Mouse (Mus musculus) thymus, adult 2 months (tissue): ENCODE measurements at regions not wholly inside any gene's neighbourhood (a gene's known extent, or its start where the extent isn't known, plus 50 kb on each side); places are given as distances from the start of the nearest gene placed in this dataset.
"Not testable (repeated sequence)": the region's sequence is repeated elsewhere in the genome, so short reads cannot be mapped to it uniquely, and the experiment has no call there.

Experiments used
- DNase-seq: peaks from one replicate; pipeline ENCODE4 v3.0.0; 2021
- H3K27ac ChIP-seq: fragments of 200-500 bp; 2 replicates; pipeline ENCODE4 v1.5.1; 2012; ENCODE audit warnings: low read length, control low read depth; ENCODE audit not compliant: control insufficient read depth, insufficient read depth
- H3K27me3 ChIP-seq: fragments of 200-500 bp; 2 replicates; pipeline ENCODE4 v1.6.1; 2012; ENCODE audit warnings: mild to moderate bottlenecking, low read length, moderate library complexity, mixed read lengths; ENCODE audit not compliant: control insufficient read depth, insufficient read depth
- H3K36me3 ChIP-seq: fragments of 200-500 bp; 2 replicates; pipeline ENCODE4 v1.6.1; 2012; ENCODE audit warnings: mild to moderate bottlenecking, low read length, moderate library complexity; ENCODE audit not compliant: control insufficient read depth, insufficient read depth
- H3K4me1 ChIP-seq: fragments of 200-500 bp; replicated peaks from 2 replicates; pipeline ENCODE4 v1.6.1; 2012; ENCODE audit warnings: low read length; ENCODE audit not compliant: control insufficient read depth, insufficient read depth
- H3K4me3 ChIP-seq: fragments of 200-500 bp; 2 replicates; pipeline ENCODE4 v1.5.1; 2012; ENCODE audit warnings: mild to moderate bottlenecking, low read length, control low read depth, moderate library complexity; ENCODE audit not compliant: control insufficient read depth, insufficient read depth
- CTCF ChIP-seq: fragments of 200-500 bp; IDR thresholded peaks from 2 replicates; pipeline ENCODE4 v1.5.1; 2012; ENCODE audit warnings: mild to moderate bottlenecking, control low read depth, low read length, moderate library complexity, borderline replicate concordance; ENCODE audit not compliant: control insufficient read depth, poor library complexity, insufficient read depth; ENCODE audit errors: extremely low read depth
- POLR2A ChIP-seq: fragments of 200-500 bp; IDR thresholded peaks from 2 replicates; pipeline ENCODE4 v1.6.1; 2012; ENCODE audit warnings: mild to moderate bottlenecking, low read length, control low read depth, moderate library complexity; ENCODE audit not compliant: control insufficient read depth, poor library complexity, insufficient read depth; ENCODE audit errors: extremely low read depth
- WGBS: fragments of 180-500 bp; shearing (Covaris S2); methylation state at CpG from one replicate; pipeline ENCODE4 v1.1.7; 2018; 5-methylcytosine and 5-hydroxymethylcytosine counted together

DNA sequence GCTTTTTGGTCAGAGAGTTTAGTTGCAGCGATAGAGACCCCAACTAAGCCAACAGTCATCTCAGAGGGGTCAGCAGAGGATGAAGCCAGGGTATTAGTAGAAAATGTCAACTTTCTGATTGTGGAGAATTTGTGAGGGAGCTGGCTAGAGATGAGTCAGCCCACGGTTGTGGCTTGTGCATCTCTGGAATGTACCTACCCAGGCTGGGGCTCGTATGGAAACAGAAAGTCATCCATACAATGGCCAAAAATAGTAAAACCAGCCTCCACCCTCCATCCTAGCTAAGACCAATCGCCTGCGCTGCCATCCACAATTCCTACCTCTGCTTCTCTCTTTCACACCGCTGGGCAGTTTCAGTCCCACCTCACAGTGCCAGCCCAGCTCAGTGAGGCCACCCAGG, 94.9 kb downstream of the Gm5426 start:
- TF ChIP-seq CTCF: no peak
- no peak for TF ChIP-seq POLR2A
- H3K27me3 ChIP-seq: no peaks in the 10 kb centered on the region
- H3K36me3 ChIP-seq: no peaks in the 10 kb centered on the region
- DNase-seq: no peak
- 75% methylated on average over 6 of the region's 6 CpGs for WGBS
- no peak overlapping the region for H3K27ac ChIP-seq
- no peaks in the 10 kb centered on the region for H3K4me1 ChIP-seq
- no peak overlapping the region for H3K4me3 ChIP-seq

DNA sequence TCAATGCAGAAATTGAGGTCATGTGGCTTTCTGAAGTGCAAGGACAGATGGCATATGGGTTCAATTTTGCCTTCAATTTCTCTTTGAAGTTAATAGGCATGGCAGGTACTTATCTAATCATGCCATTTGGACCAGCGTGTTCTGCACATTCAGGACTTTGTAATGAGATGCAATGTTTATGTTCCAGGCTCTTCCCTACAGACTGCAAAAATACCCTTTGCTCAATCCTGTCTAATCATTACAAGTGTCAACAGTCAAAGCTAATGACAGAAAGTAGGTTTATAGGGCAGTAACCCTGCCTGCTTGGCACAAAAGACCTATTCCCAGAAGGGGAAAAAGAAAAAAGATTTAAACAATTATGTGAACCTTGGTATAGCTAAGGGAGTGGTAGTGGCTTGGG, 96.5 kb downstream of the Gm5426 start:
- DNase-seq: no peak
- TF ChIP-seq POLR2A: no peak
- no peak for TF ChIP-seq CTCF
- H3K27ac ChIP-seq: no peak overlapping the region
- 100% methylated on average over 1 of the region's 1 CpGs for WGBS
- no peaks in the 10 kb centered on the region for H3K27me3 ChIP-seq
- no peaks in the 10 kb centered on the region for H3K4me1 ChIP-seq
- no peak overlapping the region for H3K4me3 ChIP-seq
- no peaks in the 10 kb centered on the region for H3K36me3 ChIP-seq

DNA sequence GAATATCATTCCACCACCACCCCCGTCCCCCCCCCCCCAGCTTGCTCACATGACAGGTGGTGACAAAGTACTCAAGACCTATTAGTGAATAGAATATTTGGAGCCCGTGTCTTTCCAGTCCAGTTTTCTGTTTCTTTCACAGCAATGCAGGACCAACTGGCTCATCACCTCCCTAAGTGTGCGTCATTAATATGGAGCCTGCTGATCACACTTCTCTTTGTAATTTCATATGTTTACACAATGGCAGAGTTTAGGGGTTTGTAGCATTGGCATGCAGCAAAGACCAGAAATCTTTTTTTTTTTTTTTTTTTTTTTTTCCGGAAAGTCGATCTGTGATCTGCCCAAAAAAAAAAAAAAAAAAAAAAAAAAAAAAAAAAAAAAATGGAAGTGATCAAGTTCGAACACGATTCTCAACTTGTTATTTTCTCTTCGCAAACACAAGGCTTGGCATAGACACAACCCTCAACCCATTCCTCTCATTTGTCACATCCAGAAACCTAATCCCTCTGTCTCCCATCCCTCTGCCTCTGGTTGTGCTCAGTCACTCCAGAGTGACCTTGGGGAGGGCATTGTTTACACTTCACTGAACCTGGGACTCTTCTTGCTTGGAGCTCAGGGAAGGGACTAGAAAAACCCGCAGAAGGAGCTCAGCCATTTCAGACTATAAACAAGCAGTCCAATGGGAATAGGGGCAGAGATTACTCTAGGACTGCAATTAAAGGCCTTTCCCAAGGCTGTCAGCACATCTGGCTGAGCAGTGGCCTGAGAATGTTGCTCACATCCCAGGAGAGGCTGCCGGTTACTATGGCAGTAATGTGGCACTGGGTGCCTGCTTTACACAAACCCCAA, 98.4 kb downstream of the Gm5426 start:
- WGBS: 84% methylated on average over 10 of the region's 10 CpGs
- H3K4me1 ChIP-seq: no peaks in the 10 kb centered on the region

DNA sequence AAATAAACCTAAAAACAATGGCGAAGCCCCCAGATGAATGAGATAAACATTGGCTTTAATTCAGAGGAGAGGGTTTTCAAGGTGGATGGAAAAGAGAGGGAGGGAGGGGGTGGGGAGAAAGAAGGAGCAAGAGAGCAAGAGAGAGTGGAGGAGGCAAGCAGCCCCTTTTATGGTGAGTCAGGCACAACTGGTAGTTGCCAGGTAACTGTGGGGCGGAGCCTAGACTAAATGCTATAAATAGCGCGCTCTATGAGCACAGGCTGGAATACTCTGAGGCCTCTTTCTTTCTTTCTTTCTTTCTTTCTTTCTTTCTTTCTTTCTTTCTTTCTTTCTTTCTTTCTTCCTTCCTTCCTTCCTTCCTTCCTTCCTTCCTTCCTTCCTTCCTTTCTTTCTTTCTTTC, 99.6 kb downstream of the Gm5426 start:
- DNase-seq, H3K36me3 ChIP-seq, H3K27ac ChIP-seq, H3K27me3 ChIP-seq, H3K4me3 ChIP-seq, H3K4me1 ChIP-seq: not testable (repeated sequence)
- 95% methylated on average over 4 of the region's 4 CpGs for WGBS

More for the DNA sequence above, 98.4 kb downstream of the Gm5426 start:
- Histone ChIP-seq H3K36me3 (no peaks in the 10 kb centered on the region), H3K4me3 (no peak overlapping the region), H3K27ac (no peak overlapping the region), H3K27me3 (no peaks in the 10 kb centered on the region)
- no peak for DNase-seq
- TF ChIP-seq POLR2A (no peak), CTCF (no peak)

- H3K4me3 ChIP-seq: no peak overlapping the region
- no peak for TF ChIP-seq POLR2A
- TF ChIP-seq CTCF: no peak
- no peak overlapping the region for H3K27ac ChIP-seq
- DNase-seq: no peak
- 94% methylated on average over 6 of the region's 6 CpGs for WGBS
- H3K36me3 ChIP-seq: no peaks in the 10 kb centered on the region
- H3K4me1 ChIP-seq: no peaks in the 10 kb centered on the region
- H3K27me3 ChIP-seq: no peaks in the 10 kb centered on the region
Measured at GRCm38 (mm10) chr10:96236777-96237373, 100.5 kb downstream of the Gm5426 start.

DNA sequence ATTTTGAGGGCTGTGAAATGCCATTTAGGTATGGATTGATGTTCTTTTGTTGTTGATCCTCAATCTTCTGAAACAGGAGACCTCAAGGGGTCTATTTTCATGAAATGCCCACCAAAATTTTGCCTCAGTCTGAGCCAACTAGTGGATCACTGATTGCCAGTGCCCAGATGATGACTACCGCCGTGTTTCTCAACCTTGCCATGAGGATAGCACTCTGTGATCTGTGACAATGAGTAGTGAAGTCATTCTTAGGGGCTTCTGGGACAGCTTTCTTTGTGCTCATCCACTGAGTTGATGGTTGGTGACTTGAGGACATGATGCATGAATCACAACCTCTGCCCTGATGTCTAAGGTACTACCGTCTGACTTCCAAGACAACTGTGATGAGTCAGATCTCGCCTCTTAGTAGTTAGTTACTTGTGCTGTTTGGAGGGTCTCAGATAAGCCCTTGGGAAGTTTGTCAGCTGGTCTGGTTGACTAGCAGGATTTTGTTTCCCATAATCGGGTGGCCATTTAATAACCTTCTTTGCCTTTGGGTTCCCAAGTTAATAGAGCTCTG, 101.2 kb downstream of the Gm5426 start:
- H3K27me3 ChIP-seq: no peaks in the 10 kb centered on the region
- no peaks in the 10 kb centered on the region for H3K36me3 ChIP-seq
- H3K4me3 ChIP-seq: no peak overlapping the region
- DNase-seq: no peak
- H3K4me1 ChIP-seq: no peaks in the 10 kb centered on the region
- WGBS: 90% methylated on average over 5 of the region's 5 CpGs
- H3K27ac ChIP-seq: no peak overlapping the region
- TF ChIP-seq POLR2A (no peak), CTCF (no peak)

- TF ChIP-seq CTCF: no peak
- no peak for DNase-seq
- Histone ChIP-seq H3K27me3 (no peaks in the 10 kb centered on the region), H3K4me3 (no peak overlapping the region), H3K36me3 (no peaks in the 10 kb centered on the region), H3K4me1 (no peaks in the 10 kb centered on the region), H3K27ac (no peak overlapping the region)
- WGBS: 27% methylated on average over 4 of the region's 4 CpGs
Measured at GRCm38 (mm10) chr10:96238251-96238650, 101.8 kb downstream of the Gm5426 start.
